In genomic region chr1:58713893-58714231, GRCm38 (mm10) we compare ENCODE assay signal across 8 mouse cellular contexts. TPM values are rescaled to one million over a fixed set of nuclear protein-coding genes. Genes with fewer than 3 reads are reported as not detected.
DNase-seq lines count a peak whose midpoint lies in the region; ATAC-seq and TF ChIP-seq lines count a peak whose summit lies in the region.

No protein-coding gene starts in this region.

- no peak for TF ChIP-seq CTCF in intestine, postnatal 0 days (IDR thresholded peaks at IDR 0.05; ENCODE audit: low read depth)
- no peak for TF ChIP-seq CTCF in liver, postnatal 0 days (IDR thresholded peaks at IDR 0.05; ENCODE audit: low read depth)

- no peaks in the 10 kb centered on the region for H3K9me3 ChIP-seq in intestine, postnatal 0 days (ENCODE audit: control insufficient read depth)
- no peaks in the 10 kb centered on the region for H3K9me3 ChIP-seq in liver, postnatal 0 days (ENCODE audit: low read length)

- H3K4me2 ChIP-seq in intestine, postnatal 0 days (replicated peaks; ENCODE audit: low read depth) = peak overlapping the region; percentile 68
- H3K4me2 ChIP-seq in liver, postnatal 0 days (ENCODE audit: low read depth, low read length) = peak overlapping the region; percentile 85

- peaks cover 27% of the 10 kb centered on the region for H3K36me3 ChIP-seq in intestine, postnatal 0 days (ENCODE audit: control insufficient read depth, insufficient read depth)
- peaks cover 20% of the 10 kb centered on the region for H3K36me3 ChIP-seq in liver, postnatal 0 days (replicated peaks; ENCODE audit: insufficient read depth, low read length)

- no peak for TF ChIP-seq EP300 in liver, postnatal 0 days (IDR thresholded peaks at IDR 0.05; ENCODE audit: low read depth)

- H3K4me3 ChIP-seq in intestine, postnatal 0 days (ENCODE audit: low read depth, low read length) = peak overlapping the region; percentile 65
- peak overlapping the region; percentile 88 for H3K4me3 ChIP-seq in liver, postnatal 0 days (ENCODE audit: low read depth, low read length)

- DNase-seq in right cerebral cortex, postnatal 10 days (ENCODE audit: low spot score in 2 of 2) = peak; percentile 58 to 68
- DNase-seq in right cerebral cortex, adult 2 months (ENCODE audit: low spot score in 2 of 2) = no peak
- DNase-seq in cerebellum, adult 9-11 months = peak; percentile 81
- DNase-seq in heart, adult 18-20 months = peak; percentile 87 to 89
- peak; percentile 60 for DNase-seq in liver, postnatal 0 days
- peak; percentile 79 for DNase-seq in ovary, adult 18-20 months (ENCODE audit: low spot score)
- DNase-seq in natural killer cell, adult 2 months (ENCODE audit: low spot score in 2 of 2) = no peak

- H3K27ac ChIP-seq in intestine, postnatal 0 days (ENCODE audit: low read depth, low read length) = peak overlapping the region; percentile 96
- H3K27ac ChIP-seq in liver, postnatal 0 days (ENCODE audit: low read depth) = peak overlapping the region; percentile 99

- peak overlapping the region; percentile 86 for H3K9ac ChIP-seq in intestine, postnatal 0 days (ENCODE audit: low read depth, low read length)
- peak overlapping the region; percentile 90 for H3K9ac ChIP-seq in liver, postnatal 0 days (replicated peaks)

- H3K27me3 ChIP-seq in intestine, postnatal 0 days (replicated peaks; ENCODE audit: control insufficient read depth, insufficient read depth, low read length) = no peaks in the 10 kb centered on the region
- H3K27me3 ChIP-seq in liver, postnatal 0 days (ENCODE audit: insufficient read depth, low read length) = no peaks in the 10 kb centered on the region

- 12% methylated on average over 4 of the region's 4 CpGs for WGBS in intestine, postnatal 0 days
- WGBS in liver, postnatal 0 days (ENCODE audit: insufficient replicate concordance) = 15% methylated on average over 4 of the region's 4 CpGs

- no peaks in the 10 kb centered on the region for H3K4me1 ChIP-seq in intestine, postnatal 0 days (replicated peaks; ENCODE audit: control insufficient read depth, insufficient read depth, low read length)
- peaks cover 21% of the 10 kb centered on the region for H3K4me1 ChIP-seq in liver, postnatal 0 days (ENCODE audit: insufficient read depth)

- no peak for ATAC-seq in intestine, postnatal 0 days
- ATAC-seq in liver, postnatal 0 days = no peak

RNA-seq across cellular contexts. Expression of gene Cflar, which starts 2.6 kb away (rescaled TPM):
- 10 to 100 TPM; 65.2 to 75.0 TPM for total RNA-seq in heart, adult 18-20 months (2021)
- 28.9 and 33.7 TPM in 2 replicates for polyA plus RNA-seq in intestine, postnatal 0 days (2015; fragmentation: Nextera tagmentation; extraction: Ambion mirVana)
- polyA plus RNA-seq in liver, postnatal 0 days (2015; fragmentation: Nextera tagmentation; extraction: Ambion mirVana) = 29.6 and 30.2 TPM in 2 replicates

RNA-seq across cellular contexts. Expression of gene Als2cr12, which starts 18.1 kb away (rescaled TPM):
- total RNA-seq in heart, adult 18-20 months (2021) = not detected
- 10.6 and 13.9 TPM in 2 replicates for polyA plus RNA-seq in intestine, postnatal 0 days (2015; fragmentation: Nextera tagmentation; extraction: Ambion mirVana)
- not detected in 2 replicates for polyA plus RNA-seq in liver, postnatal 0 days (2015; fragmentation: Nextera tagmentation; extraction: Ambion mirVana)

Comparison
In these comparisons a context has a peak if more than half of its experiments do, and no peak if none do; other contexts are left out.
1. DNase-seq: peak in right cerebral cortex, postnatal 10 days (2 of 2), cerebellum, adult 9-11 months (single experiment), heart, adult 18-20 months (2 of 2), liver, postnatal 0 days (single experiment) and ovary, adult 18-20 months (single experiment); none in right cerebral cortex, adult 2 months (0 of 2) and natural killer cell, adult 2 months (0 of 2).
2. RNA of gene Als2cr12, which starts 18.1 kb away (polyA plus RNA-seq): 10.6 to 13.9 TPM in intestine, postnatal 0 days; not detected in liver, postnatal 0 days; every median in the first group is over 10 times any median in the second.